ENCODE assay signal across 17 mouse cellular contexts in genomic region chr9:55328151-55328918, GRCm38 (mm10). TPM values are rescaled to one million over a fixed set of nuclear protein-coding genes. Genes with fewer than 3 reads are reported as not detected.
A peak's percentile ranks its signal among the peaks of the same experiment; 100 is the strongest.
DNase-seq lines count a peak whose midpoint lies in the region; ATAC-seq lines count a peak whose summit lies in the region.
"Had no signal": no experiment of that assay in that cellular context is flagged by ENCODE, and none has a peak within 500 bp of the region (broad histone marks: within the 10 kb centered on the region; RNA-seq: fewer than 3 reads in every experiment).

No protein-coding gene starts in this region.

- H3K9ac ChIP-seq in embryonic facial prominence, embryonic 11.5 days (replicated peaks; ENCODE audit: low read length), result no peak overlapping the region
- H3K9ac ChIP-seq in embryonic facial prominence, embryonic 14.5 days (ENCODE audit: low read depth, low read length), result no peak overlapping the region
- no peak overlapping the region for H3K9ac ChIP-seq in midbrain, embryonic 13.5 days (replicated peaks)
- H3K9ac ChIP-seq: forebrain, embryonic 13.5 days; limb, embryonic 15.5 days; lung, embryonic 15.5 days had no signal

- peak; percentile 17 for DNase-seq in embryonic facial prominence, embryonic 11.5 days (ENCODE audit: low spot score)
- DNase-seq in embryonic facial prominence, embryonic 10.5 days (ENCODE audit: low spot score), result no peak
- peak; percentile 40 for DNase-seq in brain, adult 2 months (ENCODE audit: low read depth, low spot score)
- DNase-seq in embryonic facial prominence, embryonic 14.5 days (ENCODE audit: low spot score), result no peak
- DNase-seq in ovary, postnatal 10 days (ENCODE audit: low spot score), result no peak
- DNase-seq in spleen, adult 18-20 months, result no peak
- no peak for DNase-seq in heart, postnatal 4 days
- DNase-seq: gastrocnemius, postnatal 14 days; kidney, postnatal 10 days; thymus, adult 18-20 months had no signal

- no peak overlapping the region; the same call in 1 of the 2 replicates for H3K4me2 ChIP-seq in embryonic facial prominence, embryonic 11.5 days (ENCODE audit: low read depth, low read length)
- H3K4me2 ChIP-seq in embryonic facial prominence, embryonic 14.5 days (ENCODE audit: low read depth, low read length), result peak overlapping the region; percentile 20; the same call in 1 of the 2 replicates
- peak overlapping the region; percentile 72 for H3K4me2 ChIP-seq in midbrain, embryonic 13.5 days (replicated peaks)

- H3K27ac ChIP-seq in embryonic facial prominence, embryonic 11.5 days (replicated peaks; ENCODE audit: low read depth, low read length), result no peak overlapping the region
- H3K27ac ChIP-seq in embryonic facial prominence, embryonic 10.5 days (replicated peaks), result no peak overlapping the region
- H3K27ac ChIP-seq in embryonic facial prominence, embryonic 14.5 days (replicated peaks; ENCODE audit: low read depth, low read length), result no peak overlapping the region
- H3K27ac ChIP-seq in midbrain, embryonic 13.5 days, result no peak overlapping the region
- H3K27ac ChIP-seq: embryonic facial prominence, embryonic 13.5 days; forebrain, embryonic 13.5 days; limb, embryonic 15.5 days; lung, embryonic 15.5 days had no signal

- no peak for ATAC-seq in embryonic facial prominence, embryonic 11.5 days (replicated peaks; ENCODE audit: insufficient number of reproducible peaks, low FRiP score, low TSS enrichment, low read depth)
- ATAC-seq in embryonic facial prominence, embryonic 14.5 days (ENCODE audit: low read depth), result no peak
- ATAC-seq in midbrain, embryonic 13.5 days, result no peak
- ATAC-seq: forebrain, embryonic 13.5 days had no signal

- no peak overlapping the region for H3K4me3 ChIP-seq in embryonic facial prominence, embryonic 11.5 days (ENCODE audit: low read depth, low read length)
- no peak overlapping the region for H3K4me3 ChIP-seq in embryonic facial prominence, embryonic 10.5 days
- H3K4me3 ChIP-seq in embryonic facial prominence, embryonic 14.5 days (ENCODE audit: low read depth, low read length), result no peak overlapping the region
- peak overlapping the region; percentile 6; the same call in 1 of the 2 replicates for H3K4me3 ChIP-seq in midbrain, embryonic 13.5 days (replicated peaks)

- H3K9me3 ChIP-seq in embryonic facial prominence, embryonic 11.5 days (replicated peaks; ENCODE audit: control insufficient read depth, low read length), result no peaks in the 10 kb centered on the region
- H3K9me3 ChIP-seq in embryonic facial prominence, embryonic 10.5 days, result no peaks in the 10 kb centered on the region
- H3K9me3 ChIP-seq in embryonic facial prominence, embryonic 14.5 days (ENCODE audit: control insufficient read depth, low read length), result no peaks in the 10 kb centered on the region
- no peaks in the 10 kb centered on the region for H3K9me3 ChIP-seq in midbrain, embryonic 13.5 days
- H3K9me3 ChIP-seq: embryonic facial prominence, embryonic 13.5 days; forebrain, embryonic 13.5 days; limb, embryonic 15.5 days; lung, embryonic 15.5 days had no signal

- peaks cover 17% of the 10 kb centered on the region for H3K27me3 ChIP-seq in embryonic facial prominence, embryonic 11.5 days (ENCODE audit: control insufficient read depth, insufficient read depth, low read length)
- H3K27me3 ChIP-seq in embryonic facial prominence, embryonic 10.5 days (replicated peaks; ENCODE audit: low read depth, poor library complexity, severe bottlenecking), result peaks cover 85% of the 10 kb centered on the region
- H3K27me3 ChIP-seq in embryonic facial prominence, embryonic 14.5 days (replicated peaks; ENCODE audit: control insufficient read depth, insufficient read depth, low read length), result peaks cover 39% of the 10 kb centered on the region
- peaks cover 42% of the 10 kb centered on the region for H3K27me3 ChIP-seq in midbrain, embryonic 13.5 days

- WGBS in embryonic facial prominence, embryonic 11.5 days, result 22% methylated on average over 14 of the region's 14 CpGs
- WGBS in embryonic facial prominence, embryonic 10.5 days, result 26% methylated on average over 14 of the region's 14 CpGs
- 21% methylated on average over 14 of the region's 14 CpGs for WGBS in embryonic facial prominence, embryonic 14.5 days
- WGBS in midbrain, embryonic 13.5 days, result 23% methylated on average over 14 of the region's 14 CpGs

- H3K4me1 ChIP-seq in embryonic facial prominence, embryonic 11.5 days (ENCODE audit: control insufficient read depth, insufficient read depth, low read length), result peaks cover 2% of the 10 kb centered on the region; the same call in 1 of the 2 replicates
- H3K4me1 ChIP-seq in embryonic facial prominence, embryonic 10.5 days, result peaks cover 38% of the 10 kb centered on the region
- H3K4me1 ChIP-seq in embryonic facial prominence, embryonic 14.5 days (ENCODE audit: control insufficient read depth, insufficient read depth, low read length), result peaks cover 9% of the 10 kb centered on the region; the same call in 1 of the 2 replicates
- peaks cover 26% of the 10 kb centered on the region for H3K4me1 ChIP-seq in midbrain, embryonic 13.5 days (replicated peaks)

- H3K36me3 ChIP-seq in embryonic facial prominence, embryonic 11.5 days (replicated peaks; ENCODE audit: control insufficient read depth, insufficient read depth, low read depth, low read length), result no peaks in the 10 kb centered on the region
- H3K36me3 ChIP-seq in embryonic facial prominence, embryonic 10.5 days (replicated peaks), result no peaks in the 10 kb centered on the region
- no peaks in the 10 kb centered on the region for H3K36me3 ChIP-seq in embryonic facial prominence, embryonic 14.5 days (ENCODE audit: control insufficient read depth, insufficient read depth, low read length)
- H3K36me3 ChIP-seq in midbrain, embryonic 13.5 days, result no peaks in the 10 kb centered on the region
- H3K36me3 ChIP-seq: embryonic facial prominence, embryonic 13.5 days; limb, embryonic 15.5 days; lung, embryonic 15.5 days had no signal

RNA-seq across cellular contexts. Expression of gene Tmem266, which starts 1.6 kb away (rescaled TPM):
- polyA plus RNA-seq in embryonic facial prominence, embryonic 11.5 days (2014; fragmentation: Nextera tagmentation; extraction: Ambion mirVana), result 0.17 and 0.40 TPM in 2 replicates
- 0.48 and 0.52 TPM in 2 replicates for polyA plus RNA-seq in embryonic facial prominence, embryonic 10.5 days (2016; fragmentation: Nextera tagmentation; extraction: Ambion mirVana)
- polyA plus RNA-seq in embryonic facial prominence, embryonic 14.5 days (2014; fragmentation: Nextera tagmentation; extraction: Ambion mirVana), result 0.22 and 0.38 TPM in 2 replicates
- 2.8 and 3.2 TPM in 2 replicates for polyA plus RNA-seq in midbrain, embryonic 13.5 days (2015; fragmentation: Nextera tagmentation; extraction: Ambion mirVana)
- under 1 TPM; 0.83 TPM for total RNA-seq in heart, postnatal 4 days (2021)
- polyA plus RNA-seq: activated CD4-positive, CD25-positive, alpha-beta regulatory T cell, adult 4 months; heart, embryonic 14.5 days had no signal

RNA-seq across cellular contexts. Expression of gene Nrg4, which starts 1.7 kb away (rescaled TPM):
- 0.81 and 1.4 TPM in 2 replicates for polyA plus RNA-seq in embryonic facial prominence, embryonic 11.5 days (2014; fragmentation: Nextera tagmentation; extraction: Ambion mirVana)
- polyA plus RNA-seq in embryonic facial prominence, embryonic 10.5 days (2016; fragmentation: Nextera tagmentation; extraction: Ambion mirVana), result 1.4 and 1.6 TPM in 2 replicates
- 1.0 and 1.2 TPM in 2 replicates for polyA plus RNA-seq in embryonic facial prominence, embryonic 14.5 days (2014; fragmentation: Nextera tagmentation; extraction: Ambion mirVana)
- polyA plus RNA-seq in midbrain, embryonic 13.5 days (2015; fragmentation: Nextera tagmentation; extraction: Ambion mirVana), result 1.5 and 1.9 TPM in 2 replicates
- total RNA-seq in heart, postnatal 4 days (2021), result 1 to 10 TPM in 1 of 2 experiments, under 1 TPM in 1; 0.71 to 1.2 TPM

Comparison
In these comparisons a context has a peak if more than half of its experiments do, and no peak if none do; other contexts are left out.
1. DNase-seq: peak in embryonic facial prominence, embryonic 11.5 days (single experiment) and brain, adult 2 months (single experiment); none in embryonic facial prominence, embryonic 10.5 days (single experiment), embryonic facial prominence, embryonic 14.5 days (single experiment), ovary, postnatal 10 days (single experiment), spleen, adult 18-20 months (0 of 2) and heart, postnatal 4 days (single experiment).